Mouse (Mus musculus): Measurements from ENCODE around the gene Dennd2a.

Dennd2a gene

DNA sequence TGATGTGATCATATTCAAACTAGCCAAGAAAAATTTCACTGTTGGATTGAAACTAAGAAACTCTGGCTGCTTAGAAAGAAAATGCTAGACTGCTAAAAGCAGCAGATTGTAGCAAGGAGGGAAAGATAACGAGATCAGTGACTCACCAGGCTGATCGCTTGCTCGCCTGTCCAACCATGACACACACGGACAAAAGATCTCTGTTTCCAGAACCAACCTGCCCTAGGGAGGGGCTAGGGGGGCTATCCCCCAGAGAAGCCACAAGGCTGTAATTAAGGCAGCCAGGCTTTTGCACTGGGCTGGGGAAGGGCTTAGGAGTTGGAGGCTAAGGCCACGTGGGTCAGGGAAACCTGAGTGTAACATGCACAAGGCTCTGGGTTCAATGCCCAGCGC is 41.9 kb downstream of the Dennd2a start:
- no peak for DNase-seq (ENCODE audit: low spot score)

DNA sequence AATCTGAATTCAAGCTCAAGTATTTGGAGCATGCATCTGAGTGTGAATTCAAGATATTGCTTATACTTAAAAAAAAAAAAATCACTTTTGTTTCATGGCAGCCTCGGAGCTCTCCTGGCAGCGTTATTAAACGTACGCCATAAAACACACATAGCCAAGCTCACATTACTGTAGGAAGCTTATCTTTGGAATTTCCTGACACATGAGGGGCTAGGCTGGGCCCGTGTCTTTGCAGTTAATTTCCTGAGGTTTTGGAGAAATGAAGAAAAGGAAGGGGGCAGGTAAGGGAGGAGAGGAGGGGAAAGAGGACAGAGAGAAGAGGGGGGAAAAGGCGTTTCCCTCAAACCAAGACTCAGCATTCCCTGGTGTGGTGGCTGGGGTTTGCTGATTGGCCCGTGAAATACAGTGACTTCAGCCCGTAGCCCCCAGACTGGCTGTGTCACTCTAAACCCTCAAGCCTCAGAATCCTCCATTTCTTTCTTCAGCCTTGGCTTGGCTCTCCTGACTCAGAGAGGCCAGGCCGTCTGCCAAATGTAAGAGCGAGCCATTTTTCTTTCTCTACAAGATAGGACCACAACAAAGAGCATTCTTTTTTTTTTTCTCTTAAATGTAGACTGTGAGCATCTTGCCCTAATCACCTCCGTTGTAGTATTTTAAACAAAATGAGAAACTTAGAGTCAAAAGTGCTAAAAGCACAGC is 42.5 kb downstream of the Dennd2a start:
- DNase-seq (ENCODE audit: low spot score) = no peak

GRCm38 (mm10) chr6:39503476-39503875 is 54.2 kb downstream of the Dennd2a start:
- no peak for DNase-seq (ENCODE audit: low spot score)

DNA sequence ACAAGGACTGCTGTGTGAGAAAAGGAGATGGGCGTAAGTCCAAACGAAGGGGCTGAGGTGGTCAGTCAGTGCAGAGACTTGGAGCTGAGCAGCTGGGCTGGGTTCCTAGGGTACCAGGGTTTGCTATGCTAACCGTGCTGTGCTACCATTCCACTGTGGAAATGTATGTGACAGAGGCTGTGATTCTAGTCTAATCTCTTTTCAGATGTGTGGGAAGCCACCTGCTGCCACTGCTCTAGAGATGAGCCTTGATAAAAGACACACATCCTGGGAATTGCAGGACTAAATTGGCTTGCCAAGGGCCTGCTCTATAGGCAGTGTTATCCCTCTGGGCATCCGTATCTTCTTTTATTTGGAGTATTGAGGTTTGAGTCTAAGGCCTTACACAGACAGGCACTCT is 60.5 kb downstream of the Dennd2a start:
- no peak for DNase-seq (ENCODE audit: low spot score)

DNA sequence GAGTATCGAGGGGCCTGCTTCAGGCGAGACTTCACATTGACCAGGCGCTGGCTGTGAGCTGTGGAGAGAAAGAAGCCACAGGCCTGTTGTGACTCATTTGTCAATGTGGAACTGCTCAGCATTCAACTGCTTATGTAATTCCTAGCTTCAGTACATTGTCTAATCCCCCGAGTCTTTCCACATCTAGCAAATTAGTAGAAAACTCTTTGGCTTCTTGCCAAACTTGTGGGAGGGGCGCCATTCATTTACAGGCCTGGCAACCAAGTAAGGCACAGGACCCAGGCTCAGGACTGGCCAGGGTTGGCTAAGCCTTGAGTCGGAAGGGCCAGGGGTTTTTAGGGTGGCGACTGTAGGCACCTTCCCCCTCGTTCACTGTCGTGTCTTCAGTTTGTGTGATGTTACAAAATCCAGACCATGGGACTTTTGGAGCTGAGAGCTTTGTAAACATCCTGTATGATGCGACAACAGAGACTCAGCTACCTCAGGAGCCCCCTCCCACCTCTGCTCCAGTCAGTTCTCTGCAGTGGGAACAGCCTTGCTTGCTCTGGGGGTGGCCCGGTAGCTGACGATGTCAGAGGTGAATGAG is 64.4 kb downstream of the Dennd2a start:
- no peak for DNase-seq (ENCODE audit: low spot score)

DNA sequence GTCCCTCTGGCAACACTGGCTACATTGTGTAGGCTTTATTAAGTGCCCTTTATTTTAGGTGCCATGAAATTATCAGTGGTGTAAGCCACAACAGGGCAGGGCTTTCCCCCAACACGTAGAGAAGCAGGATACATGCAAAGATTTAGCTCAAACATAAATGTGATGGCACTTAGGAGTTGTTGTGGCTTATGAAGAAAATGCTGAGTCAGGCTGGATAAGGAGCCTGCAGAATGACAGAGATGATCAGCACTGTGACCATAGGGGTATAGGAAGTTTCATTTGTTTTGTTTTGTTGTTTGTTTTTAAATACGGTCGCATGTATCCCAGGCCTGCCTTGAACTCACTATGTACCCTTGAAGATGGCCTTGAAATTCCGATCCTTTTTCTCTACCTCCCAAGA is 65.5 kb downstream of the Dennd2a start:
- no peak for DNase-seq (ENCODE audit: low spot score)

GRCm38 (mm10) chr6:39491203-39491602 is 66.5 kb downstream of the Dennd2a start:
- no peak for DNase-seq (ENCODE audit: low spot score)

GRCm38 (mm10) chr6:39488292-39488691 is 69.4 kb downstream of the Dennd2a start:
- no peak for DNase-seq (ENCODE audit: low spot score)

DNA sequence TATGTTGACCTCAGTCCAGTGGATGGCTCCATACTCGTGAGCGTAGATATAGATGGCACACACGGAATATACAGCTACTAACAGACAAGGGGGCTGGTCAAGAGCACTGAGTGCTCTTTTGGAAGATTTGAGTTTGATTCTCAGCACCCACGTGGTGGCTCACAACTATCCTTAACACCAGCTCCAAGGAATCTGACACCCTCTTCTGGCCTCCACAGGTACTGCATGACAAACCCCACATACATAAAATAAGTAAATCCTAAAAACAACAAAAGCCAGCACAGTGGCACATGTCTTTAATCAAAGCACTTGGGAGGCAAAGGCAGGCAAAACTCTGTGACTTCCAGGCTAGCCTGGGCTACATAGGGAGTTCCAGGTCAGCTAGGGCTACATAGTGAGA is 74.0 kb downstream of the Dennd2a start:
- no peak for DNase-seq (ENCODE audit: low spot score)

DNA sequence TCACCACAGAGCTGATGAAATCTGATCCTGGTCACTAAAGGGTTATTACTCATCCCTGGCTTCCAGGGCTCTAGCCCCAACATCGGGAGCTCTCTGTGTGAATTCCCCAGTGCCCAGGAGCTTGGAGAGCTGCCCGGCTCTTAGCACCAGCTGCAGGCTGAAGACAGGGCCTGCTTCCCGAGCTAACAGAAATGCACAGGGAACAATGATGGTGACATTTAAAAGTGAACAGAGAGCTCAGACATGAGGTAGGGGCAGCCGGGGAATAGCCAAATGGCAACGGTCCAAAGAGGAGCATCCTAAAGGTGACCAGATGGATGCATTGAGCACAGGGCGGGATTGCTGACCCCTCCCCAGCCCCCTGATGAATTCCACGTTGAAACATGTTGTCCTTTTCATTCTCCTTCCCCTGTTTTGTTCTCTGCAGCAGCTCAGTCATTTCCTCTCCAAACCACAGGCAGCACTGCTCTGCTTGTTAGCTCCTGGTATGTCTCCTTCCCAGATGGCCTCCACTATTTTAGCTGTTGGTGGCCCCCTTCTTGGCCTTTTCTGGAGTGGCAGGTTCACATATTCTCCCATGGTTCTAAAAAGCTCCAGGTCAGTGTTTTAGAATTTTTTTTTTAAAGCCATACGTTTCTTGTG is 79.0 kb downstream of the Dennd2a start:
- DNase-seq (ENCODE audit: low spot score) = no peak

DNA sequence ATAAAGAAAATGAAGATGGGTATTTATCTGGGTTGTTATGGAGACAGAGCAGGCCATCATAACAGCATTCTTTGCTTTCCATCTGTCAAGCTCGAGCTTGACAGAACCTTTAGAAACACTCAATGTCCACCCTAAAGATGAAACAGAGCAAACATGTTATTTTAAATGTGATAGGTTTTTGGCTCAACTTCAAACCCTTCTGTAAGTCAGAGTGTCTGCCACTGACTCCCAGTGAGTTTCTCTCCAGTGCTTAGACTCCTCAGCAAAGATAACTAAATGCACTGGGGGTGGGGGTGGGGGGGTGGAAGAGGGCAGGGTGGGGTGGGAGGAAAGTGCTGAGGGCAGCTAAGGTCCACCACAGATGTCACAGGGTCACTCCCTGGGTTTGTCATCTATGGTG is 81.0 kb downstream of the Dennd2a start:
- DNase-seq (ENCODE audit: low spot score) = no peak

DNA sequence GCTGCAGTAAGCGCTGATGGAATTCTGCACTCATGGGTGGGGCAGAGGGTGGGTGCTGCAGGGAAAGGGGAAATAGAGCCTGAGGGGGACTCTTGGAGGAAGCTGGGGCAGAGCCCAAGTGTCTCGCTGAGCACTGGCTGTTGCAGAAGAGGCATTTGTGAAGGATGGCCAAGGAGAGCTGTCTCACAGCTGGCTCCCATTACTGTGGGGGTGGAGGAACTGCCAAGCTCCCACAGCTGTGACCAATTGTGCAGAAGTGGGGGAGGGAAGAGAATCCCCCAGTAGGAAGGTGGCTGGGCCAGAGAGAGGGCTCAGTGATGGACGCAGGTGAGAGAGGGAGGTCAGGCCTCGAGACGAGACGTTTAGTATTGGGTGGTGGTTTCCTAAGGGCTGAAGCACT is 83.2 kb downstream of the Dennd2a start:
- DNase-seq (ENCODE audit: low spot score) = no peak

- no peak for DNase-seq (ENCODE audit: low spot score)
Measured at GRCm38 (mm10) chr6:39472837-39473236, 84.8 kb downstream of the Dennd2a start.

DNA sequence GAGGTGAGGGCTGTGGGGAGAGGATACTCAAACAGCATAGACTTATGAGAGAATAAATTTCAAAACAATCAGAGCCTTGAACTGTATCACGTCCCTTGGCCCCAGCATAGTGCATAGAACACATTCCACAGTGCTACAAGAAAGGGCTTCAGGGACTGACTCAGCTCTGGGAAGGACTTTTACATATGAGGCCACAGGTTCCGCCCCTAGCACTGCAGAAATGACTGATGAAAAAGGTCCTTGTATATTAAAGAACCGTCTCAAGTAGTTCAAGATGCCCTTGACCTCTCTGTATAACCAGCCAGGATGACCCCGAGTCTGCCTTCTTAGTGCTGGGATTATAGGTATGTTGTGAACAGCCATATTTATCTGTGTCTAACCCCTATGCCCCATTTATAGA is 85.4 kb downstream of the Dennd2a start:
- no peak for DNase-seq (ENCODE audit: low spot score)

DNA sequence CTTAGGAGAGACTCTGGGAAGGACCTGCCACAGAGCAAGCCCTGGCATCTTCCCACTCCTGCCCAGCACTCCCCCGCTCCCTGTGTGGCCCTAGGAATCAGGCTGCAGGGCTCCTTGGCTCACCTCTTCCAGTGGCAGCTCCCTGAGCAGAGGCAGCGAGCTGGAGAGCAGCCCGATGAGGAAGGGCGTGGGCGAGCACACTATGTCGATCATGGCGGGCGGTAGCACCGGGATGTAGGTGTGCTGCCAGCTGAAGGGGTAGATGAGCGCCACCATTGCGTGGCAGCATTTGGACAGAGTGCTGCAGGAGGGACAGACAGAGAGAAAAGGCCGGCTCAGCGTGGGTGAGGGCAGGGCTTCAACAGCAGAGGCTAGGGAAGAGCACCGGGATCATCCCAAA is 87.6 kb downstream of the Dennd2a start:
- DNase-seq (ENCODE audit: low spot score) = no peak

GRCm38 (mm10) chr6:39469427-39469826 is 88.2 kb downstream of the Dennd2a start:
- no peak for DNase-seq (ENCODE audit: low spot score)

DNA sequence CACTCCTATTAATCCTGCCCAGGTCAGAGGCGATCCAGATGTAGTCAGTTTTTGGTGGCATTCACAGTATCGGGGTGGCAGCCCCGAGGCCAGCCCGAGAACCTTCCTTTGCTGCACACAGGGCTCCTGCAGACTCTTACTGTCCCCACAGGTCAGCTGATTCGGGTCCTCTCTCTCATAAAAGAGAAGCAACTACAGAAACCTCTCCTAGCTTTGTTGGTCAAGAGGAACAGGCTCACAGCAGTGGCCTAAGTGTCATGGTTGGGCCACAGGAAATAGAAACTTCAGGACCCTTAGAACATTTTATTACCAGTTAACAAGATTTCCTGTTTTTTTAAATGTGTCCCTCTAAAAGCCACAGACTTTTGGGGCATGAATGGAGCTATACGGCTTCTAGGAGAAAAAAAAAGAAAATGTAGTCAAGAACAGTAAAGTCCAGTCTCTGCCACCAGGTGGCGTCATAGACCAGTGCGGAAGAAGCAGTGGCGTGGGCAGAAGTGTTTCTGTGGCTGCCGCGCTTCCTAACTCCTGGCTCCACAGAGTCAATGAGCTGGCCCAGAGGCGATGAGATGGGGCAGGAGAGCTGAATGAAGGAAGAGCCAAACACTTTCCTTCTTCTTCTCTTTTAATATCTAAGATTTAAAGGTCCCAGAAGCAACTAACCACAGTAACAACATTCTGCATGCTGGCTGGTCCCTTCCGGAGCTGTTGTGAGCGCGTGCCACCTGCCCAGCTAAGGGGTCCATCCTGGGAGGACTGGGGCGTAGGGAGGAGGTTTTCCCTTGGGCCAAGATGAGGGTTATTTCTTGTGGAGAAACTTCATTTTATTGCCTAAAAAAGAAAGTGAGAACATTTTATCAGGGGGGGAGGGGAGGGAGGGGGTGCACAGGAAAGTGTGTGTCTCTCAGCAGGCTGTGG is 94.8 kb downstream of the Dennd2a start:
- peak; percentile 64 for DNase-seq (ENCODE audit: low spot score)

GRCm38 (mm10) chr6:39460040-39460439 is 97.6 kb downstream of the Dennd2a start:
- no peak for DNase-seq (ENCODE audit: low spot score)

DNA sequence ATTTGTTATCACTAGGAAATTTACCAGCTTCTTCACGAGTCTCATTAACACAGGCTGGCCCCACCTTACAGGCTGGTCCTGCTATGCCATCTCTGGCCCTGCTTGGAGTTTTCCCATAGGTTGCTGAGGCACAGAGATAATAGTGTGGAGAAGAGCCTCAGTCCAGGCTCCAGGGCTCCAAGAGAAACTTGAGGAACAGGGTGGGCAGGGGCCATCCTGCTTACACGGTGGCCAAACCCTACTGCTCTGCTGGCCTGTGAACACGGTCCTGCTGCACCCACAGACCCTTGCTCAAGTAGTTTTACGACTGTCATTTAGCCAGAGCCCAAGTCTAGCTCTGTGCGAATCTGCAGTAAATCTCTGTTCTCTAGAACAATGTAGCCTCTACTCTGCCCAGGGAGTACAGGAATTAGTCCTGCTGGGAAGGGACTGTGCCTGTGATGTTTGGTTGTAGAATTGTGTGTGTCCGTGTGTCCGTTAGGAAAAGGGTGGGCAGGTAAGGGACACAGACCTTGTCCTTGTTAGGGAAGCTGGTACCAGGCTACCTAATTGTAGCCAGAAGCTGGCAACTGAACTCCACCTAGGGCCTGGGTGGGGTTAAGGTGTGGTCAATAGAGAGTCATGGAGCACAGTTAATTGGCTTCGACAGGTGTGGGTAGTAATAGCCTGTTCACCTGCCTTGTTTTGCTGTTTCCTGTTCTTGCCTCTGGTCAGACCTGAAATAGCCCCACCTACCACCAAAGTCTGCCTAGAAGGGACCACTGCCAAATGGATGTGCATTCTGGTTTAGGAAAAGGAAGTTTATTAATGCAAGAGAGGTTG is 102.1 kb downstream of the Dennd2a start:
- DNase-seq (ENCODE audit: low spot score) = no peak

DNA sequence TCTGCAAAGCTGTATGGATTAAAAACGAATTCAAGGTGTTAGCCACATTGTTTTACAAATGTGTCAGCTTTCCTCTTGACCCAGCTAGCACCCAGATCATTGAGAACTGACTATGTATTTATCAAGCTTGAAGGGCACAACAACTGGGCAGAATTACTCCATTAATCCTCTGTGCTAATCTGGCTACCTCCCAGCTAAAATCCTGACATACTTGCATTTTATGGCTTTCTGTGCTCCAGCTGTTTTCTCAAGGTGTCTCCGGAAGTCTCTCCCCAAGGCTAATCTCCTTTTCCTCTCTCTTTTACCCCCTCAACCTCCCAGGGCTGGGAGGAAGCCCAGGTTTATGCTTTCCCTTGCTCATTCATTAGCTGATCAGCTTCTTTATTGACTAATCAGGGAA is 103.1 kb downstream of the Dennd2a start:
- DNase-seq (ENCODE audit: low spot score) = no peak

DNA sequence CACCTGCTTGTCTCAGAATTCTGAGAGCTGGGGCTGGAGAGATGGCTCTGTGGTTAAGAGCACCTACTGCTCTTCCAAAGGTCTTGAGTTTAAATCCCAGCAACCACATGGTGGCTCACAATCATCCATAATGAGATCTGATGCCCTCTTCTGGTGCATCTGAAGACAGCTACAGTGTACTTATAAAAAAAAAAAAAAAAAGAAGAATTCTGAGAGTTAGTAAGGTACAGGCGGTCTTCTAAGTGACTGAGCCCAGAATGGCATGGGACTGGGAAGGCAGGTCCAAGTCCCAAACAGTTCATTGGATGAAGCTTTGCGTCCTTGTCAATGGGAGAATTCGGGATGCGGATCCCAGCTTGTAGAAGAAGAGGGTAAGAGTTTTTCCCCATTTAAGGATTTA is 104.1 kb downstream of the Dennd2a start:
- no peak for DNase-seq (ENCODE audit: low spot score)

DNA sequence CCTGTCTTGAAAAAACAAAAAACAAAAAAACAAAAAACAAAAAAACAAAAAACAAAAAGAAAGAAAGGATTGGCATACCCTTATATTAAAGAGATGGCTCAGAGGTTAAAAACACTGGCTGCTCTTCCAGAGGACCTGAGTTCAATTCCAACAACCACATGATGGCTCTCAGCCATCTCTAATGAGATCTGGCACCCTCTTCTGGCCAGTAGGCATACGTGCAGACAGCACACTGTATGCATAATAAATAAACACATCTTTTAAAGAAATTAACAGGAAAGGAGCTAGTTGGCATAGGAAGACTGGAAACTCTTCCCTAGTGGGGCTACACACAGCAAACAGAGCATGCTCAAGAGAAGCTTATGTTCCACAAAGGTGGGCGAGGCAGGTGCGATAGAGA is 106.6 kb downstream of the Dennd2a start:
- DNase-seq (ENCODE audit: low spot score) = no peak

Measured in spleen, adult 12 weeks (tissue).